Mouse (Mus musculus) small intestine, adult 2 months (tissue): ENCODE results near the gene Usp24.

Experiments
- CTCF ChIP-seq: fragments of 200-500 bp; IDR thresholded peaks from 2 replicates; pipeline ENCODE4 v1.5.1; 2012; ENCODE audit warnings: low read depth, mild to moderate bottlenecking, control low read depth, inconsistent platforms, low read length, moderate library complexity, mixed read lengths; ENCODE audit not compliant: insufficient replicate concordance, insufficient read length; ENCODE audit errors: extremely low read depth
- POLR2A ChIP-seq: fragments of 200-500 bp; IDR thresholded peaks from 2 replicates; pipeline ENCODE4 v1.6.1; 2012; ENCODE audit warnings: low read depth, mild to moderate bottlenecking, control low read depth, inconsistent platforms, low read length, moderate library complexity

- no peak for TF ChIP-seq POLR2A
- no peak for TF ChIP-seq CTCF
Observed at GRCm38 (mm10) chr4:106335858-106336257, 19.8 kb downstream of the Usp24 start.
